1 mouse cellular context compared by ENCODE assay signal in the genomic region with DNA sequence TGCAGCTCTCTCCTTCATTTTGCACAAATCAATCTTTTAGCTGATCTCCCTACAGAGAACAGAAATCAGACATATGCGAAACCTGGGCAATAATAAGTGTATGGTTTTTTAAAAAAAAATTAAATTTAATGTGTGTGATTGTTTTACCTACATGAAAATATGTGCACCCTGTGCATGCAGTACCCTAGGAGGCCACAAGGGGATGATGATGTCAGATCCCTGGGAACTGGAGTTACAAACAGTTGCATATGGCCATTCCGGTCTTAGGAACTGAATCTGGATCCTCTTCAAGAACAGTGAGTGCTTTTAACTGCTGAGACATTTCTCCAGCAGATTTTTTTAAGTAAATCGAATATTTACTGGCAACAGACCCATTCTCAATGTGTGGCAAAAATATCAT.
TF ChIP-seq lines count a peak whose summit lies in the region.

No protein-coding gene starts in this region.

TF ChIP-seq in MEL, 35 proteins besides CTCF, POLR2A, EP300 and RAD21 (continued from another document):
- no peak for TF ChIP-seq TCF12 (IDR thresholded peaks at IDR 0.05; ENCODE audit: low read depth, low read length)
TF ChIP-seq in MEL: peak in this region for 0.
